Mouse (Mus musculus) spleen, adult 2 months (tissue): Measurements from ENCODE around the gene Spsb2. TPM values are rescaled to one million over a fixed set of nuclear protein-coding genes. Genes with fewer than 3 reads are reported as not detected.
A peak's percentile ranks its signal among the peaks of the same experiment; 100 is the strongest.
"Not testable (repeated sequence)": the region's sequence is repeated elsewhere in the genome, so short reads cannot be mapped to it uniquely, and the experiment has no call there.

Source experiments
- DNase-seq, 2 experiments: peaks; one replicate each; pipeline versions ENCODE4 v3.0.0 to v3.0.0-alpha.2; 2012 to 2021; ENCODE audit warnings: low spot score in 2 of 2, low read depth in 1 of 2
- H3K27ac ChIP-seq: fragments of 200-500 bp; 2 replicates; pipeline ENCODE4 v1.5.1; 2012; ENCODE audit warnings: low read length, inconsistent platforms; ENCODE audit not compliant: insufficient read depth
- H3K27me3 ChIP-seq: fragments of 200-500 bp; 2 replicates; pipeline ENCODE4 v1.6.1; 2012; ENCODE audit warnings: mild to moderate bottlenecking, moderate library complexity, low read length, inconsistent platforms; ENCODE audit not compliant: control insufficient read depth, insufficient read depth
- H3K36me3 ChIP-seq: fragments of 200-500 bp; 2 replicates; pipeline ENCODE4 v1.6.1; 2012; ENCODE audit warnings: mild to moderate bottlenecking, low read length, inconsistent platforms; ENCODE audit not compliant: control insufficient read depth, insufficient read depth
- H3K4me1 ChIP-seq: fragments of 200-500 bp; 2 replicates; pipeline ENCODE4 v1.6.1; 2011; ENCODE audit warnings: inconsistent platforms; ENCODE audit not compliant: control insufficient read depth, insufficient read depth, insufficient read length
- H3K4me3 ChIP-seq: fragments of 200-500 bp; 2 replicates; pipeline ENCODE4 v1.5.1; 2011; ENCODE audit warnings: mild to moderate bottlenecking, inconsistent platforms; ENCODE audit not compliant: insufficient read depth, insufficient read length; ENCODE audit errors: extremely low read depth
- CTCF ChIP-seq: fragments of 200-500 bp; IDR thresholded peaks from 2 replicates; pipeline ENCODE4 v1.5.1; 2011; ENCODE audit warnings: mild to moderate bottlenecking, inconsistent platforms; ENCODE audit not compliant: insufficient read depth, insufficient read length, insufficient replicate concordance; ENCODE audit errors: extremely low read depth
- POLR2A ChIP-seq: fragments of 200-500 bp; IDR thresholded peaks from 2 replicates; pipeline ENCODE4 v1.6.1; 2011; ENCODE audit warnings: low read depth, low read length, inconsistent platforms
- WGBS: fragments of 180-500 bp; shearing (Covaris S2); methylation state at CpG from one replicate; pipeline ENCODE4 v1.1.7; 2018; 5-methylcytosine and 5-hydroxymethylcytosine counted together
- polyA plus RNA-seq: library from polyadenylated mRNA; depleted of rRNA; stranded (reverse); fragments of >200 nt; gene quantifications from 2 replicates; pipeline ENCODE4 v1.2.3, GENCODE M21; 2012

The Spsb2 gene
- polyA plus RNA-seq, 1 experiment: 10.3 TPM

- under 1% methylated on average over 55 of the region's 55 CpGs for WGBS
- Histone ChIP-seq H3K4me1 (peaks cover 8% of the 10 kb centered on the region; the same call in 1 of the 2 replicates), H3K27me3 (no peaks in the 10 kb centered on the region), H3K4me3 (peak within 1 kb of the TSS; percentile 88), H3K27ac (peak within 1 kb of the TSS; percentile 77), H3K36me3 (peaks cover 10% of the 10 kb centered on the region)
- TF ChIP-seq POLR2A: peak; percentile 54
- TF ChIP-seq CTCF: no peak
- peak; percentile 98 to 100 for DNase-seq
Measured at GRCm38 (mm10) chr6:124828868-124829798, 20.7 kb downstream of the Spsb2 start, which contains the start of the genes Usp5 and Cdca3. Gene Usp5, minus strand, starts transcription at chr6:124829484. Gene Cdca3, plus strand, starts transcription at chr6:124829547.

GRCm38 (mm10) chr6:124829799-124830700 lies 21.6 kb downstream of the Spsb2 start:
- DNase-seq: peak; percentile 92 to 93
- under 1% methylated on average over 38 of the region's 38 CpGs for WGBS
- H3K27me3 ChIP-seq: no peaks in the 10 kb centered on the region
- H3K36me3 ChIP-seq: peaks cover 2% of the 10 kb centered on the region; the same call in 1 of the 2 replicates
- H3K4me1 ChIP-seq: peaks cover 8% of the 10 kb centered on the region; the same call in 1 of the 2 replicates
- peak overlapping the region; percentile 63 for H3K4me3 ChIP-seq
- H3K27ac ChIP-seq: peak overlapping the region; percentile 64
- no peak for TF ChIP-seq POLR2A
- TF ChIP-seq CTCF: no peak

GRCm38 (mm10) chr6:124831199-124831598 lies 22.7 kb downstream of the Spsb2 start:
- H3K27ac ChIP-seq, H3K4me1 ChIP-seq, H3K36me3 ChIP-seq, DNase-seq, H3K4me3 ChIP-seq, H3K27me3 ChIP-seq: not testable (repeated sequence)
- 95% methylated on average over 4 of the region's 4 CpGs for WGBS

GRCm38 (mm10) chr6:124831649-124832048 lies 23.2 kb downstream of the Spsb2 start:
- DNase-seq: no peak
- TF ChIP-seq CTCF (no peak), POLR2A (no peak)
- Histone ChIP-seq H3K4me1 (peaks cover 8% of the 10 kb centered on the region; the same call in 1 of the 2 replicates), H3K4me3 (no peak overlapping the region), H3K27ac (no peak overlapping the region), H3K27me3 (no peaks in the 10 kb centered on the region), H3K36me3 (no peaks in the 10 kb centered on the region)
- 96% methylated on average over 8 of the region's 8 CpGs for WGBS

GRCm38 (mm10) chr6:124834512-124835081 lies 26.1 kb downstream of the Spsb2 start:
- H3K27me3 ChIP-seq: no peaks in the 10 kb centered on the region
- no peak overlapping the region for H3K4me3 ChIP-seq
- no peak overlapping the region for H3K27ac ChIP-seq
- no peaks in the 10 kb centered on the region for H3K36me3 ChIP-seq
- TF ChIP-seq CTCF (no peak), POLR2A (no peak)
- DNase-seq: no peak
- peaks cover 3% of the 10 kb centered on the region; the same call in 1 of the 2 replicates for H3K4me1 ChIP-seq
- WGBS: 82% methylated on average over 6 of the region's 6 CpGs

GRCm38 (mm10) chr6:124835531-124835930 lies 27.1 kb downstream of the Spsb2 start:
- Histone ChIP-seq H3K36me3 (no peaks in the 10 kb centered on the region), H3K27me3 (no peaks in the 10 kb centered on the region), H3K4me3 (no peak overlapping the region), H3K4me1 (no peaks in the 10 kb centered on the region; the same call in 1 of the 2 replicates), H3K27ac (no peak overlapping the region)
- DNase-seq: no peak
- TF ChIP-seq POLR2A: no peak
- no peak for TF ChIP-seq CTCF
- WGBS: 98% methylated on average over 10 of the region's 10 CpGs
